Mouse (Mus musculus): ENCODE results near the gene Eps8.

Gene Eps8

DNA sequence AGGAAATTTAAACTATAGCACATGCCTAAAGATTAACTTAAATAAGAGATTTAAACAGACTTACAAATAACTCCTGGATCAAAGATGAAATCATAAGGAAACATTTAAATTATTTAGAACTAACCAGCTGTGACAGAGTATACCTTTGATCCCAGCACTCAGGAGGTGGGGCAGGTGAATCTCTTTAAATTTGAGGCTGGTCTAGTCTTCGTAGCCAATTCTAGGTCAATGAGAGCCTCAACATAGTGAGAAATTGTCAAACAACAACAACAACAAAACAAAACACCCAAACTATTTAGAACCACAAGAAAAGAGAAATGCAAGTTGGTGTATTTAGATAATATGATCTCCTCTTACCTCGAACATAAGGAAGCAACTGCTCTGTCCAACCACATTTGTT, at the start of gene Eps8:
Gene Eps8 (minus strand): TSS at position 101 of the 400 bp plus-strand sequence.
- DNase-seq (ENCODE audit: low read depth, low spot score), result no peak

- no peak for DNase-seq (ENCODE audit: low read depth, low spot score)
Observed at GRCm38 (mm10) chr6:137703431-137703830, 48.8 kb upstream of the Eps8 start.

- DNase-seq (ENCODE audit: low read depth, low spot score), result no peak
Observed at GRCm38 (mm10) chr6:137702918-137703317, 48.2 kb upstream of the Eps8 start.

GRCm38 (mm10) chr6:137702186-137702585, 47.5 kb upstream of the Eps8 start:
- DNase-seq (ENCODE audit: low read depth, low spot score), result no peak

GRCm38 (mm10) chr6:137699434-137699833, 44.8 kb upstream of the Eps8 start:
- no peak for DNase-seq (ENCODE audit: low read depth, low spot score)

DNA sequence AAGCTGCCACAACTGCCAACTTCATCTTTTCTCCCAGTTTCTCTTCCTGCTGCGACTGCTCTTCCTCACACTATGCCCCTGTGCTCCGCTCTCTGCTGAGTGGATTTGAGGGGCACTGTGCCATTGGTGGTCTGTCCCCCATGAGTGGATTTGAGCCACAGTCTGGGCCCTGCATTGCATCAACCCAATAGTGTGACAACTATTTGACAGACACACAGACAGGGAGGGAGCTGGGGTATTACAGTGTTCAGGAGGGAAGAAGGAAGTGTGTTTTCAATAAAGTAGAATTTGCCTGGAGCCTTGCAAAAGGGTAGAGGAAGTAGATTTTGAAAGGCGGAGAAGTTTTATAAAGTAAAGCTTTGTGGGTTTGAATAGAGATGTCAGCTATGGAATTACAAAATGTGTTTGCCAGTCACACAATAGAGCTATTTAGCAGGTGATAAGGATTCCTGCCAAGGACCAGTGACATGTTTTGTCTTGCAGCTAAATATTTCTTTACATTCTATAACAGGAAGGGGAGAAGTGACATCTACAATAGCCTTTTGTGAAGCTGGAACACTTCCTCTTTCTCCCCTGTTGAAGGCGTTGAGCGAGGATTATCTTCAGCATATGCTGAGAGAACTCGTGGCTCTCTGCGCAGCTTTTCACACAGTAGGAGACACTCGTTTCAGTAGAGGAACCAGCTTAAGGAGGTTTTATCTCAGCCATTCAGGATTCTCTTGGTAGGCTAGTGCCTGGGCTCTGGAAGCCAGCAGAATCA, 41.9 kb upstream of the Eps8 start:
- no peak for DNase-seq (ENCODE audit: low read depth, low spot score)

DNA sequence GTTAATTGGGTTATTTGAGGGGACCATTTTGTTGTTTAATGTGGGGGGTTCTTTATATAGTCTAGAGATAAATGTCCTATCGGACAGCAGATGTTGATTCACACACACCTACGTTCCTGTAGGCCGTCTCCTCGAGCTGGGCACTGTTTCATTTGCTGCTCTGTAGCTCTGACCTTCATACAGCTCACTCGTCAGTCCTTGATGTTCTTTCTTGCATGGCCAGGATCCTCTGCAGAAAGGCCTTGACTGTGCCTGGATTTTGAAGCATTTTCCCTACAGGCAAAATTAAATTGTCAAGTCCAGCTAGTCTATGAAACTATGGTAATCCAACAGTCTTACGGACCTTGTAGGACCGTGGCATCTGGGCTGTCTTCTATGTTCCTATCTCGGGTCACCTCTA, 40.4 kb upstream of the Eps8 start:
- DNase-seq (ENCODE audit: low read depth, low spot score), result no peak

GRCm38 (mm10) chr6:137694310-137694709, 39.6 kb upstream of the Eps8 start:
- DNase-seq (ENCODE audit: low read depth, low spot score), result no peak

- DNase-seq (ENCODE audit: low read depth, low spot score), result no peak
Observed at GRCm38 (mm10) chr6:137690550-137691119, 36.0 kb upstream of the Eps8 start.

DNA sequence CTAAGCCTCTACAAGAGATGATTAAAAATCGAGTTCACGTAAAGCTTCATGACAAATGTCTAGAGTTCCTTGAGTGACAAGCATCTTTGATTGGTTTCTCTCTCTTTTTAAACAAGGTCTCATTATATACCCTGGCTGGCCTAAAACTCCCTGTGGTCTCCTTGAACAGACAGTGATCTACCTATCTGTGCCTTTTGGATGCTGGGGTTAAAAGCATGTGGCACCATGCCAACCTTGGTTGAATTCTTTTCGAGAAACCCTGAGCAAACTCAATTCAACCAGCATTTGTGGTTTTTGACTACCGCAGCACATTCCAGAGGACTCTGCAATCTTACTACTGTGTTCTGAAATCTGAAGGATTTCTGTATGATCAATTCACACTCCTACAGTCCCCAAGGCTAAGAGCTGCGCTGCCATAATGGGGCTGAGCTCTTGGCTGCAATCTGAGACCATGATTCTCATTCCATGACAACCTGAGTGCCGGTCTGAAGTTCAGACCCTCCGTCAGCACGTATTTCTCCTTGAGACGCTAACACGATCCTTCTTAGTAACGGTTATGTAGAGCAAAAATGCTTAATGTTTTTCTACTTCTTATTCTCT, 33.9 kb upstream of the Eps8 start:
- no peak for DNase-seq (ENCODE audit: low read depth, low spot score)

DNA sequence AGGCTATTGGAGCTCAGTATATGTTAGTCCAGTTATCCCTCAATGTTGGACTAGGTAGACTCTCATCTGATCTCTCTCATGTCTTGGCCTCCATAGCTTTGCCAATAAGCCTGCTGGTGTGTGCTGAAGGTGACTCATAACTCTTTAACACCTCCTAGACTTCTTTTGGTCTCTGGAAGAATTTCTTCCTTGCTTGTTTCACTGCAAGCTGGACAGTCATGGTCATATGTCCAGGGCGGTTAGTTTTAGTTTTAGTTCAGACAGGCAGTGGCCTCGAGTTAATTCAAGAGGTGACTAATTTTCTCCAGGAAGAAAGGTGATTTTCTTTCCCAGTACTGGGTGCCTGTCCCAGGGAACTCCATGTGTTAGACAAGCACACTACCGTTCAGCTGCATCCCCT, 33.4 kb upstream of the Eps8 start:
- DNase-seq (ENCODE audit: low read depth, low spot score), result no peak

- DNase-seq (ENCODE audit: low read depth, low spot score), result no peak
Observed at GRCm38 (mm10) chr6:137687667-137688066, 33.0 kb upstream of the Eps8 start.

GRCm38 (mm10) chr6:137682629-137683028, 28.0 kb upstream of the Eps8 start:
- no peak for DNase-seq (ENCODE audit: low read depth, low spot score)

- no peak for DNase-seq (ENCODE audit: low read depth, low spot score)
Observed at GRCm38 (mm10) chr6:137681000-137681399, 26.3 kb upstream of the Eps8 start.

DNA sequence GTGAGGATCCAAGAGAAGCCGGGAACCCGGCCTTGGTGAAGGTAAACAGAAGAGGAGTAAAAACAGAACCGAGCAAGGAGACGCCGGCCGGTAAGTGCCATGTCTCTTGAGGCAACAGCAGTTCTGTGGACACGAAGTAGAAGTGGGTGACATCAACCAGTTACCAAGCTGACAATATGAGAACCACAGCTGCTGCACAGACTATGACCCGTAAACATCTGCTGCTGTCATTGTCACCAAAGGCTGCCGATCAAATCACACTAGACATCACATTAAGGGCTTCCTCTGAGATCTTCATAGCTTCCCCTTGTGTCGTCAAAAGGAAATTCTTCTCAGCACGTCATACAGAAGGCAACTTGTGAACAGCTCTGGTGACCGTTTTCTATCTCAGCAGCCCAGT, 21.9 kb upstream of the Eps8 start:
- DNase-seq (ENCODE audit: low read depth, low spot score), result no peak

GRCm38 (mm10) chr6:137675556-137675955, 20.9 kb upstream of the Eps8 start:
- DNase-seq (ENCODE audit: low read depth, low spot score), result no peak

GRCm38 (mm10) chr6:137673301-137673700, 18.6 kb upstream of the Eps8 start:
- no peak for DNase-seq (ENCODE audit: low read depth, low spot score)

DNA sequence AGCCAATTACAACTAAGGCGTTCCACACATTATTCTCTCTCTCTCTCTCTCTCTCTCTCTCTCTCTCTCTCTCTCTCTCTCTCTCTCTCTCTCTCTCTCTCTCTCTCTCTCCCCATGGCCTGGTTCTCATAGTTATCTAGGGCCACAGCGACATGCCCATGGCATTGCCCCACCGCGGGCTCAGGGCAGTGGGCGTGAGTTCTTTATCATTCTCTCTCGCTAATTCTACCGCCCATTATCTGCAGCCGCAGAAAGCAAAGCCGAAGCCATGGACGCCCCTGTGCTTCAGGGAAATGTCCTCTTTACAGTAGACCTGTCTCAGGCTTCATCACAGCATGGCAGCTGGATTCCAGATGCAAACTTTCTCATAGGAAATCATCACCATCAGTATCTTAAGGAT, 16.9 kb upstream of the Eps8 start:
- no peak for DNase-seq (ENCODE audit: low read depth, low spot score)

- no peak for DNase-seq (ENCODE audit: low read depth, low spot score)
Observed at GRCm38 (mm10) chr6:137670820-137671219, 16.1 kb upstream of the Eps8 start.

DNA sequence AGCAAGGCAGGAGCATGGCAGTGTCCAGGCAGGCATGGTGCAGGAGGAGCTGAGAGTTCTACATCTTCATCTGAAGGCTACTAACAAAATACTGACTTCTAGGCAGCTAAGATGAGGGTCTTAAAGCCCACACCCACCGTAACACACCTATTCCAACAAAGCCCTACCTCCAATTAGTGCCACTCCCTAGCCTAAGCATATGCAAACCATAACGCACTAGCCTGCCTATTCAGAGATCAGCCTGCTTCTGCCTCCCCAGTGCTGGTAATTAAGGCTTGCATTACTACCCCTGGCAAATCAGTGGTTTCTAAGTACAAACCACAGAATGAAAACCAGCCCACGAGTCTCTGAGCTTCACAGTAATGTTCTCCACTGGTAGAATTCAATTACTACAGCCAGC, 15.2 kb upstream of the Eps8 start:
- DNase-seq (ENCODE audit: low read depth, low spot score), result no peak

DNA sequence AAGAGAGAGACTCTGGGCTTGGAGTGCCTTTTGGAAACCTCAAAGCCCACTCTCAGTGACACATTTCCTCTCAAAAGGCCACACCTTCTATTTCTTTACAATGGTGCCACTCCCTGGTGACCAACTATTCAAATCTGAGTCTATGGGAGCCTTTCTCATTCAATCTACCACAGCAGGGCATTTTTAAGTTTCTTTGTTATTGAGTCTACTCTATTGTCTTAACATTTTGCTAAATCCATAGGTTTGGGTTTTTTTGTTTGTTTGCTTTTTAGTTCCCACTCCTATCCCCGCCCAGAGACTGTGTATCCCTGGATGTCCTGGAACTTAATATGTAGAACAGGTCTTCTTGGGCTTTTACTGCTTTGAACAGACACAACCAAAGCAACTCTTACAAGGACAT, 14.8 kb upstream of the Eps8 start:
- DNase-seq (ENCODE audit: low read depth, low spot score), result no peak

- DNase-seq (ENCODE audit: low read depth, low spot score), result no peak
Observed at GRCm38 (mm10) chr6:137668331-137668730, 13.7 kb upstream of the Eps8 start.

GRCm38 (mm10) chr6:137667665-137668064, 13.0 kb upstream of the Eps8 start:
- no peak for DNase-seq (ENCODE audit: low read depth, low spot score)
